Mouse (Mus musculus): Measurements from ENCODE around the gene Cdc5l. TPM values are rescaled to one million over a fixed set of nuclear protein-coding genes. Genes with fewer than 3 reads are reported as not detected.

Cdc5l gene
- polyA plus RNA-seq, 1 experiment from 2014 or later: 86.2 TPM

- Histone ChIP-seq H3K4me1 (replicated peaks; ENCODE audit: control insufficient read depth, insufficient read depth, low read length) (no peaks in the 10 kb centered on the region), H3K9ac (ENCODE audit: low read depth, low read length) (no peak overlapping the region), H3K27me3 (ENCODE audit: control insufficient read depth, insufficient read depth, low read length) (no peaks in the 10 kb centered on the region), H3K4me3 (ENCODE audit: low read depth, low read length) (no peak overlapping the region), H3K36me3 (ENCODE audit: control insufficient read depth, insufficient read depth, low read length) (peaks cover 6% of the 10 kb centered on the region; the same call in 1 of the 2 replicates), H3K27ac (ENCODE audit: low read depth, low read length) (no peak overlapping the region), H3K9me3 (ENCODE audit: control insufficient read depth, low read length) (no peaks in the 10 kb centered on the region), H3K4me2 (replicated peaks; ENCODE audit: low read depth, low read length) (no peak overlapping the region)
- DNase-seq (ENCODE audit: low spot score): no peak
- ATAC-seq (ENCODE audit: low FRiP score): no peak
- WGBS: 76% methylated on average over 9 of the region's 9 CpGs
Observed at GRCm38 (mm10) chr17:45394612-45395011, 38.9 kb downstream of the Cdc5l start.

DNA sequence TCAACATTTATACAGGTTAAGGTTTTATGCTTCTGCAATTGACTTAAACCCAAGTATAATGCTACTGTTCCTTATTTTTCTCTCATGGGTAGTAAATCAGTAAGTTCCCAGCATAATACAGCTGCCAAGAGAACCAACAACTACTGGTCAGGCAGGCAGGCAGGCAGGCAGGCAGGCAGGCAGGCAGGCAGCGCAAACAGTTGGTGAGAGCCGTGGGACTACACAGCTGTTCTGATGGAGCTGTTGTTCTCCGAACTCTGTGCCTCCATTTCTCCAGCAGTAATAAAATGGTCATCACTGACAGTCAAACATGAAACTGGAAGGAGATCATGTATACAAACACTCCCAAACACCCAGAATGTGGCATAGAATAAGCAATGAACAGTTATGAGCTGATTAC, 39.8 kb downstream of the Cdc5l start:
- H3K9ac ChIP-seq (ENCODE audit: low read depth, low read length): no peak overlapping the region
- peaks cover 6% of the 10 kb centered on the region; the same call in 1 of the 2 replicates for H3K36me3 ChIP-seq (ENCODE audit: control insufficient read depth, insufficient read depth, low read length)
- no peak for DNase-seq (ENCODE audit: low spot score)
- no peak overlapping the region for H3K4me2 ChIP-seq (replicated peaks; ENCODE audit: low read depth, low read length)
- H3K27ac ChIP-seq (ENCODE audit: low read depth, low read length): no peak overlapping the region
- H3K9me3 ChIP-seq (ENCODE audit: control insufficient read depth, low read length): no peaks in the 10 kb centered on the region
- WGBS: 91% methylated on average over 3 of the region's 3 CpGs
- H3K4me3 ChIP-seq (ENCODE audit: low read depth, low read length): no peak overlapping the region
- no peaks in the 10 kb centered on the region for H3K4me1 ChIP-seq (replicated peaks; ENCODE audit: control insufficient read depth, insufficient read depth, low read length)
- H3K27me3 ChIP-seq (ENCODE audit: control insufficient read depth, insufficient read depth, low read length): no peaks in the 10 kb centered on the region
- ATAC-seq (ENCODE audit: low FRiP score): no peak

- no peak for ATAC-seq (ENCODE audit: low FRiP score)
- Histone ChIP-seq H3K4me2 (replicated peaks; ENCODE audit: low read depth, low read length) (no peak overlapping the region), H3K4me3 (ENCODE audit: low read depth, low read length) (no peak overlapping the region), H3K27ac (ENCODE audit: low read depth, low read length) (no peak overlapping the region), H3K9ac (ENCODE audit: low read depth, low read length) (no peak overlapping the region), H3K9me3 (ENCODE audit: control insufficient read depth, low read length) (no peaks in the 10 kb centered on the region), H3K27me3 (ENCODE audit: control insufficient read depth, insufficient read depth, low read length) (no peaks in the 10 kb centered on the region), H3K4me1 (replicated peaks; ENCODE audit: control insufficient read depth, insufficient read depth, low read length) (no peaks in the 10 kb centered on the region), H3K36me3 (ENCODE audit: control insufficient read depth, insufficient read depth, low read length) (peaks cover 6% of the 10 kb centered on the region; the same call in 1 of the 2 replicates)
- WGBS: 96% methylated on average over 5 of the region's 5 CpGs
- DNase-seq (ENCODE audit: low spot score): no peak
Observed at GRCm38 (mm10) chr17:45389896-45390295, 43.6 kb downstream of the Cdc5l start.

GRCm38 (mm10) chr17:45386986-45387385, 46.6 kb downstream of the Cdc5l start:
- Histone ChIP-seq H3K27me3 (ENCODE audit: control insufficient read depth, insufficient read depth, low read length) (no peaks in the 10 kb centered on the region), H3K36me3 (ENCODE audit: control insufficient read depth, insufficient read depth, low read length) (no peaks in the 10 kb centered on the region), H3K4me1 (replicated peaks; ENCODE audit: control insufficient read depth, insufficient read depth, low read length) (no peaks in the 10 kb centered on the region), H3K4me2 (replicated peaks; ENCODE audit: low read depth, low read length) (no peak overlapping the region), H3K9ac (ENCODE audit: low read depth, low read length) (no peak overlapping the region), H3K9me3 (ENCODE audit: control insufficient read depth, low read length) (no peaks in the 10 kb centered on the region), H3K4me3 (ENCODE audit: low read depth, low read length) (no peak overlapping the region), H3K27ac (ENCODE audit: low read depth, low read length) (no peak overlapping the region)
- ATAC-seq (ENCODE audit: low FRiP score) (no peak), DNase-seq (ENCODE audit: low spot score) (no peak)
- WGBS: 85% methylated on average over 7 of the region's 7 CpGs

- no peak overlapping the region for H3K4me2 ChIP-seq (replicated peaks; ENCODE audit: low read depth, low read length)
- no peaks in the 10 kb centered on the region for H3K4me1 ChIP-seq (replicated peaks; ENCODE audit: control insufficient read depth, insufficient read depth, low read length)
- H3K9ac ChIP-seq (ENCODE audit: low read depth, low read length): no peak overlapping the region
- H3K4me3 ChIP-seq (ENCODE audit: low read depth, low read length): no peak overlapping the region
- H3K27ac ChIP-seq (ENCODE audit: low read depth, low read length): no peak overlapping the region
- no peaks in the 10 kb centered on the region for H3K36me3 ChIP-seq (ENCODE audit: control insufficient read depth, insufficient read depth, low read length)
- WGBS: 88% methylated on average over 3 of the region's 3 CpGs
- no peaks in the 10 kb centered on the region for H3K9me3 ChIP-seq (ENCODE audit: control insufficient read depth, low read length)
- DNase-seq (ENCODE audit: low spot score) (no peak), ATAC-seq (ENCODE audit: low FRiP score) (no peak)
- no peaks in the 10 kb centered on the region for H3K27me3 ChIP-seq (ENCODE audit: control insufficient read depth, insufficient read depth, low read length)
Observed at GRCm38 (mm10) chr17:45383305-45383704, 50.2 kb downstream of the Cdc5l start.

DNA sequence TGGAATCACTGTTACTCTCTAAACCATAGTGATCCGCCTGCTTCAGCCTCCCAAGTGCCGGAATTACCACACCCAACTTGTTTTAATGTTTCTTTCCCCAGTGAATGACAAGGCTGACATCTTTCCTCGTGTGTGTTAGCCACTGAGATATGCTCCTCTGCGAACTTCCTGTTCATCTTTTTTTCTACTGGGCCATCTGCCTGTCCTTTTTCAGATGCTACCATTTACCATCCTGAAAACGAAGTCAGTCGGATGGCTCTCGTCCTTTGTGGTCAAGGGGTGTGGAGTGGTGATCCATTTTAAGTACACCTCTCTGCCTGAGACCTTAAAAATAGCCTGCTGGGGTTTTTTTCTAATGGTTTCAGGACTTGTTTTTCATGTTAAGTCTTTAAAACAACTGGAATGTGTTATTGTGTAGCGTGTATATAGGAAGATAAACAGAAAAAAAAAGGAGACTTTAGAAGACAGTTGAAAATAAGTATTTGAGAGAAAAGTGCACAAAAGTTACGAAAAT, 54.2 kb downstream of the Cdc5l start:
- DNase-seq (ENCODE audit: low spot score) (no peak), ATAC-seq (ENCODE audit: low FRiP score) (no peak)
- no peak overlapping the region for H3K4me3 ChIP-seq (ENCODE audit: low read depth, low read length)
- no peak overlapping the region for H3K9ac ChIP-seq (ENCODE audit: low read depth, low read length)
- no peaks in the 10 kb centered on the region for H3K4me1 ChIP-seq (replicated peaks; ENCODE audit: control insufficient read depth, insufficient read depth, low read length)
- no peak overlapping the region for H3K4me2 ChIP-seq (replicated peaks; ENCODE audit: low read depth, low read length)
- H3K9me3 ChIP-seq (ENCODE audit: control insufficient read depth, low read length): no peaks in the 10 kb centered on the region
- H3K27ac ChIP-seq (ENCODE audit: low read depth, low read length): no peak overlapping the region
- 92% methylated on average over 9 of the region's 9 CpGs for WGBS
- no peaks in the 10 kb centered on the region for H3K27me3 ChIP-seq (ENCODE audit: control insufficient read depth, insufficient read depth, low read length)
- no peaks in the 10 kb centered on the region for H3K36me3 ChIP-seq (ENCODE audit: control insufficient read depth, insufficient read depth, low read length)

GRCm38 (mm10) chr17:45377323-45377722, 56.2 kb downstream of the Cdc5l start:
- no peak for DNase-seq (ENCODE audit: low spot score)
- Histone ChIP-seq H3K9me3 (ENCODE audit: control insufficient read depth, low read length) (no peaks in the 10 kb centered on the region), H3K4me2 (replicated peaks; ENCODE audit: low read depth, low read length) (no peak overlapping the region), H3K4me3 (ENCODE audit: low read depth, low read length) (no peak overlapping the region), H3K27ac (ENCODE audit: low read depth, low read length) (no peak overlapping the region), H3K9ac (ENCODE audit: low read depth, low read length) (no peak overlapping the region), H3K4me1 (replicated peaks; ENCODE audit: control insufficient read depth, insufficient read depth, low read length) (peaks cover 2% of the 10 kb centered on the region; the same call in 1 of the 2 replicates), H3K36me3 (ENCODE audit: control insufficient read depth, insufficient read depth, low read length) (no peaks in the 10 kb centered on the region), H3K27me3 (ENCODE audit: control insufficient read depth, insufficient read depth, low read length) (no peaks in the 10 kb centered on the region)
- WGBS: 54% methylated on average over 5 of the region's 5 CpGs
- no peak for ATAC-seq (ENCODE audit: low FRiP score)

DNA sequence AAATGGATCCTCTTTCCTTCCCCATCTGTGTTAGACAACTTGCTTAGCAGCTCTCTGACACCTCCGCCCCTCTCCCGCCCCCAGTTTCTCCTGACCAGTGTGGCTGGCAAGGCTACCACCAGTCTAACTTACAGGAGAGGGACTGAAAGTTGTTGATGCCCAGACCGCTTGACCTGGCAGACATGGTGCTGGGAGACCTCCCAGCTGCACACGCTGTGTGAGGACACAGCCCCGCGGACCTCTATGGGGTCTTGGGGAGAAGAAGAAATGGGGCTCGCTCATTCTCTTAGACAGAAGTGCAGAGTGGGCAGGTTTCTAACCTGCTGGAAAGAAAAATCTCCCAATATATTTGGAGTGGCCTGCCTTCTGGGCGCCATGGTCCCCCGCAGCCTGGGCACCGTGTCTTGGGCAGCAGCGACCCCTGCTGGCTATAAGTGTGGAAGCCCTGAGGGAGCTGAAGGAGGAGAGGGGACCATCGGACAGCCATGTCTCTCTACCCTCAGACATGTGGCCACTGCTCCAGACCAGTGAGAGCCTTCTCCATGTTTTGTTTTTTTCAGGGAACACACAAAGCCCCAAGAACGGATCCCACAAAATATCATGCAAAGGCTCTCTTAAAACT, 59.4 kb downstream of the Cdc5l start:
- no peak overlapping the region for H3K27ac ChIP-seq (ENCODE audit: low read depth, low read length)
- WGBS: 32% methylated on average over 13 of the region's 13 CpGs
- no peaks in the 10 kb centered on the region for H3K27me3 ChIP-seq (ENCODE audit: control insufficient read depth, insufficient read depth, low read length)
- DNase-seq (ENCODE audit: low spot score) (peak; percentile 90), ATAC-seq (ENCODE audit: low FRiP score) (peak; percentile 78)
- no peak overlapping the region for H3K4me2 ChIP-seq (replicated peaks; ENCODE audit: low read depth, low read length)
- no peaks in the 10 kb centered on the region for H3K9me3 ChIP-seq (ENCODE audit: control insufficient read depth, low read length)
- no peak overlapping the region for H3K4me3 ChIP-seq (ENCODE audit: low read depth, low read length)
- no peak overlapping the region for H3K9ac ChIP-seq (ENCODE audit: low read depth, low read length)
- H3K4me1 ChIP-seq (replicated peaks; ENCODE audit: control insufficient read depth, insufficient read depth, low read length): peaks cover 2% of the 10 kb centered on the region; the same call in 1 of the 2 replicates
- no peaks in the 10 kb centered on the region for H3K36me3 ChIP-seq (ENCODE audit: control insufficient read depth, insufficient read depth, low read length)

DNA sequence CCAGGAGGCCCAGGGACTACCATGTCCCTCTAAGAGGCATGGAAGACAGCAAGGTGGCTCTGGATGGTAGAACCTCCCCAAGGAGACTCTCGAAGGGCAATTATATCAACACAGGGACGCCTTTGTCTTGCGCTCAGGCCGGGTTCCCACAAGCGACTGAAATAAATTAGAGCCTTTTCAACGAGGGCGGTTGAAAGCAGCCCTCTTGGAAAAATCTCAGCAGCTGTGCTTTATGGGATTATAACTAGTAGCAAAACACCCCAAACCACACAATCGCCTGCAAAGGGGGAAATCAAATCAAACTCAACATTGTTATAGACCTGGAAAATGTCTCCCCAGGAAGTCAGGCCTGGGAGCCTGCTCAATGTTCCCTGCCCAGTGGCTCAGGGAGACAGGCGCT, 62.5 kb downstream of the Cdc5l start:
- ATAC-seq (ENCODE audit: low FRiP score) (no peak), DNase-seq (ENCODE audit: low spot score) (no peak)
- no peaks in the 10 kb centered on the region for H3K9me3 ChIP-seq (ENCODE audit: control insufficient read depth, low read length)
- no peak overlapping the region for H3K4me2 ChIP-seq (replicated peaks; ENCODE audit: low read depth, low read length)
- peaks cover 2% of the 10 kb centered on the region; the same call in 1 of the 2 replicates for H3K4me1 ChIP-seq (replicated peaks; ENCODE audit: control insufficient read depth, insufficient read depth, low read length)
- H3K9ac ChIP-seq (ENCODE audit: low read depth, low read length): no peak overlapping the region
- H3K27ac ChIP-seq (ENCODE audit: low read depth, low read length): no peak overlapping the region
- H3K27me3 ChIP-seq (ENCODE audit: control insufficient read depth, insufficient read depth, low read length): no peaks in the 10 kb centered on the region
- no peaks in the 10 kb centered on the region for H3K36me3 ChIP-seq (ENCODE audit: control insufficient read depth, insufficient read depth, low read length)
- H3K4me3 ChIP-seq (ENCODE audit: low read depth, low read length): no peak overlapping the region
- 60% methylated on average over 9 of the region's 9 CpGs for WGBS

Measured in hindbrain, embryonic 11.5 days (tissue).